Mouse (Mus musculus) bone marrow, adult 2 months (tissue): ENCODE data around the gene Taar8a.

Experiments
- CTCF ChIP-seq: fragments of 200-500 bp; IDR thresholded peaks from 2 replicates; pipeline ENCODE4 v1.5.1; 2011; ENCODE audit warnings: low read length, control low read depth; ENCODE audit not compliant: control insufficient read depth, insufficient read depth
- POLR2A ChIP-seq: fragments of 200-500 bp; IDR thresholded peaks from 2 replicates; pipeline ENCODE4 v1.6.1; 2011; ENCODE audit warnings: low read depth, mild to moderate bottlenecking, control low read depth, low read length, borderline replicate concordance; ENCODE audit not compliant: control insufficient read depth

- TF ChIP-seq POLR2A (no peak), CTCF (no peak)
Measured at GRCm38 (mm10) chr10:24031347-24031746, 45.0 kb upstream of the Taar8a start.
